ENCODE assay signal across 14 mouse cellular contexts in the genomic region with DNA sequence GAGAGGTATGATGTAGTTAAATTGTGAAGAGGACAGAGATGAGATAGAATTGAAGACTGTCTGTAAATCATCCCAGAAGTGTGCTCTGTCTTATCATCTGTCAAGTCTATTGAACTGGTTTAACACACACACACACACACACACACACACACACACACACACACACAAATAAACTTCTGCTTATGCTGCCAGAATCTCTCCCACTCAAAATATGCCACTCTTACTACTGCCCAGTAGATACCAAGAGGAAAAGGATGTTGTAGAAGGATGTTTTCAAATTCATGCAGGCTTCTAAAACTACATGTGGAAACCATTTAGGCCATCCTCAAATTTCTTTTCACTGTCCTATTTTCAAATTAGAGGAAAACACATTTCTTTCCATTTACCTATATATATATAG.
DNase-seq lines count a peak whose midpoint lies in the region.
"Had no signal": no experiment of that assay in that cellular context is flagged by ENCODE, and none has a peak within 500 bp of the region (broad histone marks: within the 10 kb centered on the region; RNA-seq: fewer than 3 reads in every experiment).

No protein-coding gene starts in this region.

- intact Hi-C loops in heart, postnatal 25 days (cut with DNase I), result no loop called here

- peak; percentile 23 for DNase-seq in layer of hippocampus, adult 11-12 months (ENCODE audit: low spot score)
- no peak for DNase-seq in layer of hippocampus, postnatal 10 days (ENCODE audit: low spot score in 2 of 2)
- DNase-seq in layer of hippocampus, adult 9-11 months, result peak; percentile 24
- DNase-seq in layer of hippocampus, adult 8-10 months (ENCODE audit: low spot score in 2 of 2), result no peak
- DNase-seq in brain, adult 2 months (ENCODE audit: low read depth, low spot score), result peak; percentile 67
- DNase-seq in heart, postnatal 25 days (ENCODE audit: low spot score), result no peak
- DNase-seq: adrenal gland, adult 2 months; adrenal gland, postnatal 10 days; adrenal gland, postnatal 25 days; cerebellum, adult 11-12 months; cerebellum, adult 2 months; cerebellum, adult 9-10 months; cerebellum, postnatal 10 days; cerebellum, postnatal 25 days had no signal

Comparison
In these comparisons a context has a peak if more than half of its experiments do, and no peak if none do; other contexts are left out.
1. DNase-seq: peak in layer of hippocampus, adult 11-12 months (single experiment), layer of hippocampus, adult 9-11 months (single experiment) and brain, adult 2 months (single experiment); none in layer of hippocampus, postnatal 10 days (0 of 2), layer of hippocampus, adult 8-10 months (0 of 2) and heart, postnatal 25 days (single experiment).